Mouse (Mus musculus): ENCODE measurements around the gene Tmem216.

GRCm38 (mm10) chr19:10580102-10580501 is 24.1 kb upstream of the Tmem216 start:
- TF ChIP-seq CTCF (IDR thresholded peaks at IDR 0.05; ENCODE audit: low read depth) (no peak), EP300 (IDR thresholded peaks at IDR 0.05; ENCODE audit: low read depth) (no peak)

All from liver, postnatal 0 days (tissue).